Mouse (Mus musculus) gastrocnemius, postnatal 36 days (tissue): ENCODE data around the gene Cpeb3. TPM values are rescaled to one million over a fixed set of nuclear protein-coding genes. Genes with fewer than 3 reads are reported as not detected.
"Not testable (repeated sequence)": the region's sequence is repeated elsewhere in the genome, so short reads cannot be mapped to it uniquely, and the experiment has no call there.

Source experiments
- DNase-seq, 2 experiments: peaks; one replicate each; pipeline ENCODE4 v3.0.0; 2022
- intact Hi-C: fragments of 180-260 bp; cut with DNase I; formaldehyde crosslinking; loops from one replicate; pipeline ENCODE4 v1.15.1; 2025
- total RNA-seq, 2 experiments: library from RNA; stranded (reverse); gene quantifications; 2 replicates each; pipeline ENCODE4 v1.2.3; 2021

The Cpeb3 gene
- total RNA-seq, 2 experiments from 2014 or later = 47.6 to 50.2 TPM

DNA sequence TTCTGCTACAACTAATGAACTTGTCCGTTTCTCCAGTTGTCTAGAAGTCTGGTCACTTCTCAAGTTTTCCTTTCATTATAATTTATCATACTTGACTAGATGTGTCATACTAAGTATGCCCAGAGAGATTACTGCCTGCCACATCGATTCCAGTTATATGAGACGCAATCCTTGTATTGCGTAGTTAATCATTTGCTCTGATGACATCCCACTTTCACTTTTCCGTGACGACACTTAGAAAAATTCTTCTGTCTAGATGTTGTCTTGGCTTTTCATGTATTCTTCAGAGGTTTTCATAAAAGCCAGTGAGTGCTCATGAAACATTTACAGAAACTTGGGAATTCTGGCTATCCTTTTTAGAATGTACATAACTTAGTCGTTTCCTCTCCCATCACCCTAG is 585 bp upstream of the Cpeb3 start:
- intact Hi-C loops = loop anchor here (2.0 kb wide), 1 partner anchor 158 kb away; no protein-coding TSS in a partner anchor

DNA sequence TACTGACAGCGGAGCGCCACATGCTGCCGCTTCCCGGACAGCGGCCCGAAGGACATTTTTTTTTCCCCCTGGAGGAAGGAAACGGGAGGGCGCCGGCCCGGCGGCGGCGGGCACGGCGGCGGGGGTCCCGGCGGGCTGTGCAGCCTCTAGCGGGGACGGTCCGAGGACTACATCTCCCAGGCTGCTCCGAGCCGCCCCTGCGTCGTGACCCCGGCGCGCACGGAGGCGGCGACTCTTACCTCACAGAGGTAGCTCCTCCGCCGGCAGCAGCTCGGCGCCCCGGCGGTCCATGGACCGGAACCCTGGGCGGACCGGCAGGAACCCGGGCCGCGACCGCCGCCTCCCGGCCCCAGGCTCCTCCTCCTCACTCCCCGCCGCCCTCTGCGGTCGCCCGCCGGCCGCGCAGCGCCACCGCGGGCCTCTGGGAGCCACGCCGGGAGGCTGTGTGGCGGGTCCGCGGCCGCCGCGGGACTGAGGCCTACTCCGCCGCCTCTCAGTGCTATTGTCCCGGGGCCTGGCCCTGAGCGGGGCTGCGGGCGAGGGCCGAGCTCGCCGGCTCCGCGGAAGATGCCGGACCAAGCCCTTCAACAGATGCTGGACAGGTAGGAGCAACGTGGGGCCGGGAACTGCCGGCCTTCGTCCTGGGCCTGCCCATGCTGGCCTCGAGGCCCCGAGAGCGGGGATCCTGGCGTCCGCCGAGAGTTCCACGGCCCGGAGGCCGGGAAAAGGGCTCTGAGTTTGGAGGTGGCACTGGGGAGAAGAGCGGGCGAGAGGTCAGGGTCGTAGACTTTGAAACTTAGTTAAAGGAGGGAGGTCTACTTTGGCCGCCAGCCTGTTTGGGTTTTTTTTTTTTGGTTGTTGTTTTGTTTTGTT is 862 bp downstream of the Cpeb3 start, which contains the start of gene March5:
Gene March5 (plus strand): TSS at position 241 of the 873 bp plus-strand sequence.
- intact Hi-C loops = loop anchor here (2.0 kb wide), 2 partner anchors 31 to 157 kb away; no protein-coding TSS in a partner anchor
- peak; percentile 84 to 86 for DNase-seq

More for the DNA sequence above, 585 bp upstream of the Cpeb3 start:
- no peak for DNase-seq

- peak in 1 of 2 experiments; percentile 12 for DNase-seq
- intact Hi-C loops = loop anchor here (2.0 kb wide), 1 partner anchor 30 kb away; no protein-coding TSS in a partner anchor
These were observed 1.6 kb downstream of the Cpeb3 start for GRCm38 (mm10) chr19:37206641-37207302.

GRCm38 (mm10) chr19:37205155-37205554 is 3.2 kb downstream of the Cpeb3 start:
- DNase-seq, intact Hi-C loops: not testable (repeated sequence)

GRCm38 (mm10) chr19:37203371-37203770 is 5.0 kb downstream of the Cpeb3 start:
- DNase-seq = no peak
- intact Hi-C loops = no loop called here

GRCm38 (mm10) chr19:37199889-37200288 is 8.5 kb downstream of the Cpeb3 start:
- intact Hi-C loops = loop anchor here (2.0 kb wide), 1 partner anchor 19 kb away; no protein-coding TSS in a partner anchor
- DNase-seq = no peak

- DNase-seq = no peak
- intact Hi-C loops = no loop called here
These were observed 10.1 kb downstream of the Cpeb3 start for GRCm38 (mm10) chr19:37198165-37198880.

DNA sequence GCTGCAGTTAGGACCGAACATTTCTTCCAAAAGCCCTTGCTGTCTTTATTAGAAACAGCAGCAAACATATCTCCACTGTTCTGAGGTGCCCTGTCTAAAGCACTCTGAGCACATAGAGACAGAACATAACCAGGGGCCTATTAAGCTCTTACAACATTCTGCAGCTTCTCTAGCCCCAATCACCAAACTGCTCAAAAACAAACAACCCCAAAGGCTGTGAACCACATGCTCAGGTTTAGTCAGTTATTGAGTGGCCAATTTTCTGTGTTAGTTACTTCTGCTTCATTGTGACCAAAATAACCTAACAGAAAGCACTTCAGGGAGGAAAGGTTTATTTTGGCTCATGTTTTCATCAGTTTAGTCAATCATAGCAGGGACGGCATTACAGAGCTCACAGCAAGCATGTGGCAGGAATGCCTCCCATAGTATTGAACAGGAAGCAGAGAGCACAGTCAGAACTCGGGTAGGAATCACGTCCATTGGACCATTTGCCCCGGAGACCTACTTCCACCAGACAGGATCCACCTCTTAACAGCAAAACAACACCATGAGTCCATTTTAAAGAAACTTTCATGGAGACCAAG is 15.8 kb downstream of the Cpeb3 start:
- DNase-seq = no peak
- intact Hi-C loops = no loop called here

DNA sequence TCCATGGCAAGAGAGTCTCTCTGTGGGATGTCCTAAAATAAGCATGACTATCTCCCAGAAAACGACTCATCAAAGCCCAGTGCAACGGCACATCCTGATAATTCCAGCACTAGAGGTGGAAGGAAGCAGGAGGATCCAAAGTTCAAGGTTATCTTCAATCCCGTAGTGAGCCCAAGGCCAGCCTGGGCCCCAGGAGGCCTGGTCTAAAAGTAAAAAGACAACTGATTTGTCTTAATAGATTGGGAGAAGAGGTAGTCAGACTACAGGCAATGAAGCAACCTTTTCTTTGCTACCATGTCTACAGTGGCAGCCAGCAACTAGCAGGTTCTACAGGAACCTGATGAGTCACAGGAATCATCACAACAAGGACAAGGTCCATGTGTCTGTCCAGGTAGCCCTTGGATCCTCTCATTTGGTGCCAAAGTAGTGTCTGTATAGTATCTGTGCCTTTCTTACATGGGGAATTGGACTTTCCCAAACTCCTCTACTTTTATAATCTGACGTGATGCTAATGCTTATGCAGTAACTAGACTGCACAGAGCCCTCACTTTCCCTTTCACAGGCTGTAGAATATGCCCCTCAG is 19.9 kb downstream of the Cpeb3 start:
- intact Hi-C loops = no loop called here
- DNase-seq = no peak

DNA sequence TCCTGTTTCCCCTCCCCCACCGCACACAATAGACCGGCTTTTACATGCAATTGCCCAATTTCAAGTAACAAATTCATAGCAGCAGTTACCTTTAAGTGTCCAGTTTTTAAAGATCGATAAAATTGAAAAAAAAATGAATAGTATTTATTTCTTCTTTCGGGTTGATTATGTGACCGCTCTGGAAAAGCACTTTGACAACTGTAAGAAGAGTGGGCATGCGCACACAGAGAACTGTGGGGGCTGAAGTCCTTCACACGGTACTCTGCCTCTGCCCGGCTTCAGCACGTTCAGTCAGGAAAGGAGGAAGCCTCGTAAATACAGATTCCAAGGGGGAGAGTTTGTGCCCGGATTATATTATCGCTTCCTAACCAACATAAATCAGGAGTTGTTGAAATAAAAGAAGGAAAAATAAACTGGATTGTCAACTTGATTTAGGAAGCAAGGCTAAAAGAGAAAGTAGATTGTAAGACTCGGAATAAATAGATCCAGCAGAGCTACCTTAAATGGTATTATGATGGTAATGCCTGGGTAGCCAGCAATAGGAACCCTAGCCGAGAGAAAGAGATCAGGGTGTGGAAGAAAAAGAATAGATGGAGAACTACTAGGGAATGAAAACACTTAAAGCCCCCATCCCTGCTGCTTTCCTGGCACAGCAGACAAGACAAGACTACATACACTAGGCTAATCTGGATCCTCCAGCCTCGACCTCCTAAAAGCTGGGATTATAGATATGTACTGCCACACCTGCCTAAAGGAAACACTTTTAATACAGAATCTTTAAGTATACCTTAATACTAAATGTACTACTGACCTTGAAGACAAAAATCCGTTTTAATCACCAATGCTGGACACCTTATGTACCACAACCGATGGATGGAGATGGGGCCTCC is 30.3 kb downstream of the Cpeb3 start:
- peak in 1 of 2 experiments; percentile 36 for DNase-seq
- intact Hi-C loops = loop anchor here (2.0 to 10.0 kb wide), 2 partner anchors 29 to 123 kb away; partner anchors contain the start of gene March5

GRCm38 (mm10) chr19:37176879-37177462 is 31.4 kb downstream of the Cpeb3 start:
- intact Hi-C loops = loop anchor here (2.0 to 10.0 kb wide), 2 partner anchors 30 to 122 kb away; partner anchors contain the start of gene March5
- no peak for DNase-seq

GRCm38 (mm10) chr19:37175919-37176318 is 32.5 kb downstream of the Cpeb3 start:
- intact Hi-C loops = loop anchor here (2.0 to 10.0 kb wide), 2 partner anchors 31 to 121 kb away; partner anchors contain the start of gene March5

GRCm38 (mm10) chr19:37175436-37175805 is 33.0 kb downstream of the Cpeb3 start:
- intact Hi-C loops = loop anchor here (10.0 kb wide), 1 partner anchor 121 kb away; no protein-coding TSS in a partner anchor
- peak in 1 of 2 experiments; percentile 40 for DNase-seq

More at GRCm38 (mm10) chr19:37175919-37176318, 32.5 kb downstream of the Cpeb3 start:
- no peak for DNase-seq

- intact Hi-C loops = loop anchor here (5.0 to 10.0 kb wide), 2 partner anchors 48 to 120 kb away; no protein-coding TSS in a partner anchor
These were observed 33.5 kb downstream of the Cpeb3 start for GRCm38 (mm10) chr19:37174716-37175435.

GRCm38 (mm10) chr19:37174116-37174715 is 34.2 kb downstream of the Cpeb3 start:
- intact Hi-C loops = loop anchor here (5.0 to 10.0 kb wide), 2 partner anchors 47 to 119 kb away; no protein-coding TSS in a partner anchor
- peak; percentile 18 to 45 for DNase-seq

More at GRCm38 (mm10) chr19:37174716-37175435, 33.5 kb downstream of the Cpeb3 start:
- peak; percentile 34 to 57 for DNase-seq

DNA sequence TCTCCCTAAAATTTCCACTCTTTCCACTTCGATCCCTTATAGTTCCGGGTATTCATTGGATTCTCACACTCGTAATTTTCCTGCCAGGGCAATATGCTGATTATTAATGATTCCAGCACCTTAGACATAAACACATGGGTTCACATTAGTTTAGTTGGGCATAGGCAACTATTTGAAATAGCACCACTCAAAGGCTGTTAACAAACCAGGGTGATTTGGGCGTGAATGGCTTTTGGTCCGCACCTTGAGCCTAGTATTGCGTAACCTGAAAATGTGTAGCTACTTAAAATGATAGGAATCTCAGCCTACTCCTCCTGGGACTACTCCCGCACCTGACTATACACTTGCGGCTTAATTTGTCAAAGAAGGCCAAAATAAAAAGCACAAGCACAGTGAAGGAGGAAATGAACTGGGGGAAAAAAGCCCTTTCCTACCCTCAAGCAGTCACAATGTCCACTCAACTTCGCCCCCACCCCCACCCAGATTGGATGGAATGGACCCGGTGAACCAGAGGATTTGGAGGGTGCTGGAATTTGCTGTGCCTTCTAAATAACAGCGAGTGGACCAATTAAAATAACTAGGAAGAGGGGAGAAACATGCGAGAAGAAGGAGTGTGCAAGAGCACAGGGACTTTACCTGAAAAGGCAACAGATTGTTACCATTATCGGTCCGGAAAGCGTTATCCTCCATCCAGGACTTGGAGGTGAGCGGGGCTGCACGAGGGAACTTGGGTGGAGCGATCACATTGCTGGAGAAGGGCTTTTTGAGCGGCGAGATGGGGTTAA is 34.9 kb downstream of the Cpeb3 start:
- intact Hi-C loops = loop anchor here (5.0 to 10.0 kb wide), 2 partner anchors 46 to 119 kb away; no protein-coding TSS in a partner anchor
- no peak for DNase-seq
